Mouse (Mus musculus) intestine, postnatal 0 days (tissue): ENCODE results near the gene Hivep3. TPM values are rescaled to one million over a fixed set of nuclear protein-coding genes. Genes with fewer than 3 reads are reported as not detected.

Experiments used
- ATAC-seq: fragments of 200-750 bp; cut with Nextera tagmentation; 2 replicates; pipeline ENCODE4 v1.8.0; 2017; ENCODE audit warnings: mild to moderate bottlenecking, moderate TSS enrichment, moderate library complexity
- H3K27ac ChIP-seq: fragments of 300-500 bp; sonication (generic); 2 replicates; pipeline ENCODE4 v1.5.1; 2014; ENCODE audit warnings: mild to moderate bottlenecking, low read depth, low read length, moderate library complexity
- H3K27me3 ChIP-seq: fragments of 300-500 bp; sonication (generic); replicated peaks from 2 replicates; pipeline ENCODE4 v1.6.1; 2014; ENCODE audit warnings: low read length, mixed read lengths; ENCODE audit not compliant: control insufficient read depth, insufficient read depth
- H3K36me3 ChIP-seq: fragments of 300-500 bp; sonication (generic); 2 replicates; pipeline ENCODE4 v1.6.1; 2014; ENCODE audit warnings: mild to moderate bottlenecking, moderate library complexity; ENCODE audit not compliant: control insufficient read depth, insufficient read depth
- H3K4me1 ChIP-seq: fragments of 300-500 bp; sonication (generic); replicated peaks from 2 replicates; pipeline ENCODE4 v1.6.1; 2014; ENCODE audit warnings: antibody characterized with exemption, low read length, mixed read lengths; ENCODE audit not compliant: control insufficient read depth, insufficient read depth
- H3K4me2 ChIP-seq: fragments of 300-500 bp; sonication (generic); replicated peaks from 2 replicates; pipeline ENCODE4 v1.6.1; 2014; ENCODE audit warnings: low read depth, mild to moderate bottlenecking, moderate library complexity
- H3K4me3 ChIP-seq: fragments of 300-500 bp; sonication (generic); 2 replicates; pipeline ENCODE4 v1.5.1; 2014; ENCODE audit warnings: low read depth, low read length
- H3K9ac ChIP-seq: fragments of 300-500 bp; sonication (generic); 2 replicates; pipeline ENCODE4 v1.6.1; 2014; ENCODE audit warnings: mild to moderate bottlenecking, low read depth, low read length
- H3K9me3 ChIP-seq: fragments of 300-500 bp; sonication (generic); 2 replicates; pipeline ENCODE4 v1.6.1; 2016; ENCODE audit warnings: mixed run types; ENCODE audit not compliant: control insufficient read depth
- CTCF ChIP-seq: sonication (generic); IDR thresholded peaks from 2 replicates; pipeline ENCODE4 v1.5.1; 2016; ENCODE audit warnings: low read depth, mild to moderate bottlenecking, control low read depth, antibody characterized with exemption, moderate library complexity
- WGBS: fragments of 180-500 bp; shearing (Covaris S2); extraction: QIAGEN DNeasy Blood & Tissue Kit; methylation state at CpG from one replicate; pipeline ENCODE4 v1.1.7; 2014; 5-methylcytosine and 5-hydroxymethylcytosine counted together
- polyA plus RNA-seq: library from polyadenylated mRNA; unstranded; fragments of >200 nt; fragmentation: Nextera tagmentation; extraction: Ambion mirVana; gene quantifications from 2 replicates; pipeline ENCODE4 v1.2.1, GENCODE M21; 2015

Gene Hivep3
- polyA plus RNA-seq, 1 experiment from 2014 or later: 4.1 TPM

GRCm38 (mm10) chr4:120161166-120161949 lies 427.8 kb downstream of the Hivep3 start, which contains the start of gene Edn2:
TSS of gene Edn2 (plus strand) at chr4:120161206.
- H3K4me1 ChIP-seq: 0 out of 2 replicates have a peak, but pooled peaks cover 4% of the 10 kb centered on the region
- no peaks in the 10 kb centered on the region for H3K9me3 ChIP-seq
- H3K27me3 ChIP-seq: no peaks in the 10 kb centered on the region
- peak within 1 kb of the TSS; percentile 70 for H3K4me2 ChIP-seq
- peak; percentile 94 for ATAC-seq
- WGBS: 23% methylated on average over 26 of the region's 29 CpGs
- H3K36me3 ChIP-seq: peaks cover 6% of the 10 kb centered on the region
- H3K27ac ChIP-seq: peak within 1 kb of the TSS; percentile 36; the same call in 1 of the 2 replicates
- TF ChIP-seq CTCF: peak; percentile 51
- peak within 1 kb of the TSS; percentile 31; the same call in 1 of the 2 replicates for H3K9ac ChIP-seq
- H3K4me3 ChIP-seq: peak within 1 kb of the TSS; percentile 33

- H3K4me3 ChIP-seq: peak overlapping the region; percentile 33; the same call in 1 of the 2 replicates
- WGBS: 53% methylated on average over 8 of the region's 8 CpGs
- peaks cover 6% of the 10 kb centered on the region for H3K36me3 ChIP-seq
- H3K9me3 ChIP-seq: no peaks in the 10 kb centered on the region
- TF ChIP-seq CTCF: no peak
- no peak overlapping the region for H3K9ac ChIP-seq
- peaks cover 10% of the 10 kb centered on the region; the same call in 1 of the 2 replicates for H3K4me1 ChIP-seq
- no peak for ATAC-seq
- no peaks in the 10 kb centered on the region for H3K27me3 ChIP-seq
- peak overlapping the region; percentile 70 for H3K4me2 ChIP-seq
- no peak overlapping the region for H3K27ac ChIP-seq
Observed at GRCm38 (mm10) chr4:120162586-120162985, 429.0 kb downstream of the Hivep3 start.

- no peak overlapping the region for H3K27ac ChIP-seq
- ATAC-seq: no peak
Observed at GRCm38 (mm10) chr4:120163242-120163641, 429.7 kb downstream of the Hivep3 start.

GRCm38 (mm10) chr4:120164316-120164715 lies 430.7 kb downstream of the Hivep3 start:
- 84% methylated on average over 5 of the region's 5 CpGs for WGBS
- peaks cover 13% of the 10 kb centered on the region; the same call in 1 of the 2 replicates for H3K4me1 ChIP-seq
- TF ChIP-seq CTCF: no peak
- H3K27me3 ChIP-seq: no peaks in the 10 kb centered on the region
- H3K27ac ChIP-seq: no peak overlapping the region
- no peak overlapping the region for H3K9ac ChIP-seq
- no peak overlapping the region for H3K4me2 ChIP-seq
- H3K36me3 ChIP-seq: peaks cover 6% of the 10 kb centered on the region
- no peak overlapping the region for H3K4me3 ChIP-seq
- no peak for ATAC-seq
- H3K9me3 ChIP-seq: no peaks in the 10 kb centered on the region

More at GRCm38 (mm10) chr4:120163242-120163641, 429.7 kb downstream of the Hivep3 start:
- H3K4me1 ChIP-seq: peaks cover 10% of the 10 kb centered on the region; the same call in 1 of the 2 replicates
- peaks cover 6% of the 10 kb centered on the region for H3K36me3 ChIP-seq
- no peak for TF ChIP-seq CTCF
- 40% methylated on average over 11 of the region's 11 CpGs for WGBS
- H3K4me3 ChIP-seq: peak overlapping the region; percentile 33; the same call in 1 of the 2 replicates
- no peak overlapping the region for H3K9ac ChIP-seq
- H3K9me3 ChIP-seq: no peaks in the 10 kb centered on the region
- H3K4me2 ChIP-seq: peak overlapping the region; percentile 70
- no peaks in the 10 kb centered on the region for H3K27me3 ChIP-seq

GRCm38 (mm10) chr4:120167778-120168177 lies 434.2 kb downstream of the Hivep3 start:
- ATAC-seq: peak; percentile 54
- no peak; the same call in 1 of the 2 replicates for TF ChIP-seq CTCF
- Histone ChIP-seq H3K27ac (peak overlapping the region; percentile 11; the same call in 1 of the 2 replicates), H3K9me3 (no peaks in the 10 kb centered on the region), H3K27me3 (no peaks in the 10 kb centered on the region), H3K4me2 (no peak overlapping the region), H3K9ac (no peak overlapping the region; the same call in 1 of the 2 replicates), H3K36me3 (peaks cover 6% of the 10 kb centered on the region), H3K4me1 (peaks cover 23% of the 10 kb centered on the region), H3K4me3 (no peak overlapping the region)
- WGBS: 50% methylated on average over 6 of the region's 6 CpGs

- no peak overlapping the region for H3K4me2 ChIP-seq
- H3K36me3 ChIP-seq: peaks cover 6% of the 10 kb centered on the region
- no peaks in the 10 kb centered on the region for H3K9me3 ChIP-seq
- H3K4me3 ChIP-seq: no peak overlapping the region
- no peak for ATAC-seq
- no peak overlapping the region for H3K9ac ChIP-seq
- 81% methylated on average over 4 of the region's 4 CpGs for WGBS
- H3K27me3 ChIP-seq: no peaks in the 10 kb centered on the region
- H3K4me1 ChIP-seq: peaks cover 21% of the 10 kb centered on the region
- no peak for TF ChIP-seq CTCF
- no peak overlapping the region for H3K27ac ChIP-seq
Observed at GRCm38 (mm10) chr4:120168346-120168745, 434.8 kb downstream of the Hivep3 start.
